Mouse (Mus musculus) CH12.LX (cell line): ENCODE measurements around the gene Atp8a2.

Experiments
- CHD1 ChIP-seq: IDR thresholded peaks from 2 replicates; pipeline ENCODE4 v1.6.1; 2012; ENCODE audit warnings: low read depth, low read length, improper control_type of control experiment, inconsistent platforms
- CTCF ChIP-seq, 2 experiments: IDR thresholded peaks in 1 of 2; conservative IDR thresholded peaks in 1 of 2; 2 replicates each; pipeline ENCODE4 v1.5.1; 2011 to 2012; ENCODE audit warnings: low read depth in 2 of 2, low read length in 2 of 2, improper control_type of control experiment in 1 of 2, inconsistent platforms in 1 of 2, mild to moderate bottlenecking in 1 of 2, moderate library complexity in 1 of 2
- IRF4 ChIP-seq: IDR thresholded peaks from 2 replicates; pipeline ENCODE4 v1.6.1; 2014; ENCODE audit warnings: low read depth, mild to moderate bottlenecking, inconsistent platforms, low read length, improper control_type of control experiment
- MAFK ChIP-seq: IDR thresholded peaks from 2 replicates; pipeline ENCODE4 v1.6.1; 2011; ENCODE audit warnings: low read length, improper control_type of control experiment; ENCODE audit not compliant: insufficient replicate concordance
- USF2 ChIP-seq: conservative IDR thresholded peaks from 2 replicates; pipeline ENCODE4 v1.6.1; 2011; ENCODE audit warnings: low read depth, low read length, improper control_type of control experiment

DNA sequence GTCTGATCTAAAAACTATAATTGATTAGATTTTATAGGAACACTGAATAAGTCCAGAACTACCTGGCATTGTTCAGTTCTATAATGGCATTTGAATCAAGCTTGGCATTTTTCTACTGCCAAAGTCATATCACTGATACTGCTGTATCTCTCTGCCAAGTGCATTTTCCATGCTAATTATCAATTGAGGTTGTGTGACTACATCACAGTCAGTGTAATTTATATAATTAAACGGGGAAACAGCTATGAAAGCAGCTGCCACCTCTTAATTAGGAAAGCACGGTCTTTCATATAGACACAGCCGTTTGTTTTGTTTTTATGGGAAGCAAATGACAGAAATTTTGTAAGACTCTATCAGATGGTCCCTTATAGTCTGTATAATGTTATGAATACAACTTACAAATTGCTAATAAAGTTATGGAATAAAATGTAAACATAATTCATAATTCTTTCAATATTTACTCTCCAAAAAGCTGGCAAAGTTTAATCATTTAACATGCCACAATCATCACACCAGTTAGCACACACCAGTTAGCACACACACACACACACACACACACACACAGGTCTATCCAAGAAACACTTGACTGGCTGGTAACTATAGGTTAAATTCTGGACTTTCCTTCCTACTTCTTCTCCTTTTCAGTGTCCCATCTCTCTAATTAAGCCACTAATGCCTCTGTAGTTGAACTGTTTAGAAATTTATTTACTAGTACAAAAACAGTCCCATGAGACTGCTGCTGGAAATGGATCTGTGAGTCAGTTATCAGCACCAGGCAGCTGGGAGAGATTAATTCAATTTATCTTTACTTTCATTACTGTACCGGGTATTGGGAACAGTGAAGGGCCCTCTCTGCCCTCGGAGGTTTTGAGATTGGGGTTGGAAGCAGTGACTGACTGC is 377.5 kb downstream of the Atp8a2 start:
- TF ChIP-seq IRF4 (no peak), MAFK (no peak), CTCF (conservative IDR thresholded peaks at IDR 0.05 in 1 of 2, IDR thresholded peaks at IDR 0.05 in 1 of 2; ENCODE audit: low read depth in 2 of 2, low read length in 2 of 2) (no peak), CHD1 (no peak), USF2 (no peak)
